In genomic region chr14:46174386-46174785, GRCm38 (mm10) we compare ENCODE assay signal across 14 mouse cellular contexts.
"Had no signal": no experiment of that assay in that cellular context is flagged by ENCODE, and none has a peak within 500 bp of the region (broad histone marks: within the 10 kb centered on the region; RNA-seq: fewer than 3 reads in every experiment).

No protein-coding gene starts in this region.

- H3K27ac ChIP-seq: midbrain, embryonic 10.5 days; midbrain, embryonic 12.5 days; neural tube, embryonic 12.5 days; stomach, embryonic 15.5 days; stomach, postnatal 0 days had no signal

- H3K4me2 ChIP-seq: lung, embryonic 14.5 days; midbrain, embryonic 12.5 days; neural tube, embryonic 12.5 days; stomach, embryonic 15.5 days had no signal

- H3K4me1 ChIP-seq: midbrain, embryonic 12.5 days; stomach, embryonic 15.5 days had no signal

- H3K36me3 ChIP-seq: midbrain, embryonic 10.5 days; midbrain, embryonic 12.5 days; neural tube, embryonic 12.5 days; stomach, embryonic 15.5 days had no signal

- H3K4me3 ChIP-seq: midbrain, embryonic 10.5 days; midbrain, embryonic 12.5 days; neural tube, embryonic 12.5 days; stomach, embryonic 15.5 days had no signal

- DNase-seq: lung, adult 18-20 months; lung, embryonic 14.5 days; lung, postnatal 10 days; lung, postnatal 4 days; midbrain, embryonic 14.5 days; right cerebral cortex, postnatal 14 days; thymus, adult 2 months; thymus, postnatal 25 days; thymus, postnatal 4 days had no signal

- H3K9ac ChIP-seq: lung, embryonic 14.5 days; midbrain, embryonic 12.5 days; neural tube, embryonic 12.5 days; stomach, embryonic 15.5 days had no signal

- H3K9me3 ChIP-seq: midbrain, embryonic 10.5 days; midbrain, embryonic 12.5 days; neural tube, embryonic 12.5 days; stomach, embryonic 15.5 days had no signal

- H3K27me3 ChIP-seq: neural tube, embryonic 12.5 days; stomach, embryonic 15.5 days had no signal
